Mouse (Mus musculus) cortical plate, adult 2 months (tissue): Measurements from ENCODE around the gene Zcchc24.

Experiments used
- CTCF ChIP-seq: fragments of 200-500 bp; IDR thresholded peaks from 2 replicates; pipeline ENCODE4 v1.5.1; 2011; ENCODE audit warnings: mild to moderate bottlenecking, control low read depth, low read length; ENCODE audit not compliant: insufficient read depth; ENCODE audit errors: extremely low read depth
- POLR2A ChIP-seq: fragments of 200-500 bp; IDR thresholded peaks from 2 replicates; pipeline ENCODE4 v1.6.1; 2011; ENCODE audit warnings: mild to moderate bottlenecking, low read length, control low read depth; ENCODE audit not compliant: insufficient read depth; ENCODE audit errors: extremely low read depth

- no peak for TF ChIP-seq CTCF
- TF ChIP-seq POLR2A, result no peak
These were observed 12.4 kb downstream of the Zcchc24 start for GRCm38 (mm10) chr14:25756385-25756990.
